Mouse (Mus musculus): ENCODE measurements around the gene BC035947. TPM values are rescaled to one million over a fixed set of nuclear protein-coding genes. Genes with fewer than 3 reads are reported as not detected.

Gene BC035947
- total and polyA plus RNA-seq, 2 experiments from 2014 or later = 1.2 to 1.3 TPM

DNA sequence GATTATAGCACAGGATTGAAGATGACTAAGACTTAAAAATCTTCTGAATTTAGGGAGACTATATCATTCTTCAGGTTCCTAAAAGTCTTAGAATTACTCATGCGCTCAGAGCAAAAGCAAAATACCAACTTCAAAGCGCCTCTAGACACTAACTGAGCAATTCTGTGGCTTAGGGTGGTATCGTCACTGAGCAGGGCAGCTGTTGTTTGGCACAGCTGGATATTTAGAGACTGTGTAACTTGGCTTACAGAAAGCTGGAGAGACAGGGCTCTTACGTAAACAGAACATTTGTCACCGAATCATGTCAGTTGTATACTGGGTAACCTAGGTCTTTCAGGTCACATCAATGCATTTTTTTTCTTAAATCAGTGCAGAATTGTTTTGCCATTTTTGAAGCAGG is 26.4 kb upstream of the BC035947 start:
- Histone ChIP-seq H3K4me3 (ENCODE audit: low read depth, low read length) (no peak overlapping the region), H3K4me1 (ENCODE audit: insufficient read depth, low read length) (no peaks in the 10 kb centered on the region), H3K9me3 (ENCODE audit: low read length) (no peaks in the 10 kb centered on the region), H3K27ac (ENCODE audit: low read depth, low read length) (no peak overlapping the region), H3K27me3 (ENCODE audit: insufficient read depth, low read length) (no peaks in the 10 kb centered on the region), H3K4me2 (ENCODE audit: low read depth, low read length, poor library complexity, severe bottlenecking) (0 out of 2 replicates have a peak overlapping the region, but pooled peaks have one; percentile 66), H3K9ac (replicated peaks; ENCODE audit: low read length, poor library complexity, severe bottlenecking) (no peak overlapping the region), H3K36me3 (ENCODE audit: insufficient read depth, low read length) (no peaks in the 10 kb centered on the region)
- WGBS = 44% methylated on average over 5 of the region's 5 CpGs
- ATAC-seq (ENCODE audit: low FRiP score) (no peak), DNase-seq (ENCODE audit: low spot score) (no peak)
- TF ChIP-seq CTCF (IDR thresholded peaks at IDR 0.05) = no peak

DNA sequence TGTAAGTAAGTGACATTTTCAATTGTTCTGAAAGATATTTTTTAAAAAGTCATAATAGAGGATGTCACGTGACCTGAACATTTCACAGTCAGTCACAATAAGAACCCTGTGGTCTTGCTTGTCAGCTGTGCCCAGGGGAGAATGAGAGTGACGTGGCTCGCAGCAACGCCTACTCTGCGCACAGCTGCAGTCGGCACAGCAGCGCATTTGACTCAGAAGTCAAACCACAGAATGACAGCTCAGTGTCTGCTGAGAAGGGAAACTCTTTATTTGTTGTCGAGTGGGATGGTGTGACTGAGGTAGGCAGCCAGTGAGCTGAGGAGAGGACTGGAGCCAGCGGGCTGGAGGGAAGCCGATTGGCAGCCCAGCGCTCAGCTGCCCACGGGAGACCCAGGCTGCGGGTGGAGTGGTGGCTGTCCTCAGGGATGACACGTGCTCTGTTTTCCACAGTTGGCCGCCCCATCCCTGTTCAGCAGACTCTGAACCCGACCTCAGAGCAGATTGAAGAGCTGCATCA is 25.6 kb upstream of the BC035947 start:
- Histone ChIP-seq H3K4me1 (ENCODE audit: insufficient read depth, low read length) (no peaks in the 10 kb centered on the region), H3K9me3 (ENCODE audit: low read length) (no peaks in the 10 kb centered on the region), H3K36me3 (ENCODE audit: insufficient read depth, low read length) (no peaks in the 10 kb centered on the region), H3K4me2 (ENCODE audit: low read depth, low read length, poor library complexity, severe bottlenecking) (peak overlapping the region; percentile 66), H3K27ac (ENCODE audit: low read depth, low read length) (peak overlapping the region; percentile 13), H3K4me3 (ENCODE audit: low read depth, low read length) (peak overlapping the region; percentile 34), H3K9ac (replicated peaks; ENCODE audit: low read length, poor library complexity, severe bottlenecking) (peak overlapping the region; percentile 9; the same call in 1 of the 2 replicates), H3K27me3 (ENCODE audit: insufficient read depth, low read length) (no peaks in the 10 kb centered on the region)
- peak; percentile 77 for DNase-seq (ENCODE audit: low spot score)
- peak; percentile 94 for ATAC-seq (ENCODE audit: low FRiP score)
- no peak for TF ChIP-seq CTCF (IDR thresholded peaks at IDR 0.05)
- 10% methylated on average over 16 of the region's 16 CpGs for WGBS

GRCm38 (mm10) chr1:78536310-78537164 is 24.6 kb upstream of the BC035947 start:
- peak overlapping the region; percentile 34 for H3K4me3 ChIP-seq (ENCODE audit: low read depth, low read length)
- H3K4me2 ChIP-seq (ENCODE audit: low read depth, low read length, poor library complexity, severe bottlenecking) = peak overlapping the region; percentile 66
- no peaks in the 10 kb centered on the region for H3K4me1 ChIP-seq (ENCODE audit: insufficient read depth, low read length)
- 31% methylated on average over 19 of the region's 19 CpGs for whole genome bisulfite sequencing
- H3K27me3 ChIP-seq (ENCODE audit: insufficient read depth, low read length) = no peaks in the 10 kb centered on the region
- H3K36me3 ChIP-seq (ENCODE audit: insufficient read depth, low read length) = no peaks in the 10 kb centered on the region
- ATAC-seq (ENCODE audit: low FRiP score) (peak; percentile 64), DNase-seq (ENCODE audit: low spot score) (peak; percentile 77)
- no peaks in the 10 kb centered on the region for H3K9me3 ChIP-seq (ENCODE audit: low read length)
- peak; percentile 87 for TF ChIP-seq CTCF (IDR thresholded peaks at IDR 0.05)
- no peak overlapping the region for H3K9ac ChIP-seq (replicated peaks; ENCODE audit: low read length, poor library complexity, severe bottlenecking)
- no peak overlapping the region for H3K27ac ChIP-seq (ENCODE audit: low read depth, low read length)

GRCm38 (mm10) chr1:78534428-78535150 is 22.6 kb upstream of the BC035947 start:
- Histone ChIP-seq H3K4me3 (ENCODE audit: low read depth, low read length) (no peak overlapping the region), H3K4me1 (ENCODE audit: insufficient read depth, low read length) (no peaks in the 10 kb centered on the region), H3K27ac (ENCODE audit: low read depth, low read length) (no peak overlapping the region), H3K4me2 (ENCODE audit: low read depth, low read length, poor library complexity, severe bottlenecking) (no peak overlapping the region), H3K9me3 (ENCODE audit: low read length) (no peaks in the 10 kb centered on the region), H3K27me3 (ENCODE audit: insufficient read depth, low read length) (no peaks in the 10 kb centered on the region), H3K9ac (replicated peaks; ENCODE audit: low read length, poor library complexity, severe bottlenecking) (no peak overlapping the region), H3K36me3 (ENCODE audit: insufficient read depth, low read length) (no peaks in the 10 kb centered on the region)
- DNase-seq (ENCODE audit: low spot score) = no peak
- no peak for TF ChIP-seq CTCF (IDR thresholded peaks at IDR 0.05)
- no peak for ATAC-seq (ENCODE audit: low FRiP score)
- WGBS = 93% methylated on average over 9 of the region's 9 CpGs

DNA sequence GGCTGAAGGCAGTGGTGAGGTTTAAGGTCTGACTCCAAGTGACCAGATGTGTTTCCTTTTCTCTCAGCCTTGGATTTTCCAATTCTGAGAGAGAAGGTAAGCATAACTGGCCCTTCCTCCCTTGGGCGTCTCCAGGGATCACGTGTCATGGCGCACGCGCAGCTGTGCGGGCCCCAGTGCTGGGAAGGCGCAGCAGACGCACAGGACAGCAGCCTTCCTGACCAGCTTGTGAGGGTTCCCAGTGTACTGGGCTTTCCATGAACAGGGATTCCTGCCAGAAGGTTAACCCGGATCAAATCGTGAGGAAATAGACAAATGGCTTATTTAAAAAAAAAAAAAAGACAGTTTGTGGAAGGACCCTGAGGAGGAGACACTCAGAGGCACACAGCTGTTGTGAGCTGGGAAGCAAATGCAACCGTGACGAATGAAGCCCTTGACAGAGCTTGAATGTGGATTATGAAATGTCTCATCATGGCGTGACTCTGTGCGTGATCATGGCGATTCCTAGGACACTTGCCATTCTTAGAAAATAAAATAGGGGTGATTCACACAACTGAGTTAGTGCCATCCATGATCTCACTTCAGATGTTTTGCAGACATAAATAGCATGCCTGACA is 20.3 kb upstream of the BC035947 start:
- H3K27me3 ChIP-seq (ENCODE audit: insufficient read depth, low read length) = no peaks in the 10 kb centered on the region
- DNase-seq (ENCODE audit: low spot score) (no peak), ATAC-seq (ENCODE audit: low FRiP score) (no peak)
- H3K9ac ChIP-seq (replicated peaks; ENCODE audit: low read length, poor library complexity, severe bottlenecking) = no peak overlapping the region
- no peaks in the 10 kb centered on the region for H3K36me3 ChIP-seq (ENCODE audit: insufficient read depth, low read length)
- H3K4me3 ChIP-seq (ENCODE audit: low read depth, low read length) = no peak overlapping the region
- H3K4me1 ChIP-seq (ENCODE audit: insufficient read depth, low read length) = no peaks in the 10 kb centered on the region
- 83% methylated on average over 15 of the region's 15 CpGs for WGBS
- TF ChIP-seq CTCF (IDR thresholded peaks at IDR 0.05) = no peak
- H3K27ac ChIP-seq (ENCODE audit: low read depth, low read length) = no peak overlapping the region
- no peaks in the 10 kb centered on the region for H3K9me3 ChIP-seq (ENCODE audit: low read length)
- no peak overlapping the region for H3K4me2 ChIP-seq (ENCODE audit: low read depth, low read length, poor library complexity, severe bottlenecking)
